Mouse (Mus musculus) CH12.LX (cell line): ENCODE measurements around the gene Gm37240.

ENCODE experiments used
- MAZ ChIP-seq: IDR thresholded peaks from 2 replicates; pipeline ENCODE4 v1.6.1; 2012; ENCODE audit warnings: low read depth, mild to moderate bottlenecking, inconsistent platforms, low read length, improper control_type of control experiment, moderate library complexity
- NELFE ChIP-seq: IDR thresholded peaks from 2 replicates; pipeline ENCODE4 v1.6.1; 2011; ENCODE audit warnings: low read depth, low read length, improper control_type of control experiment
- SMC3 ChIP-seq: IDR thresholded peaks from 2 replicates; pipeline ENCODE4 v1.6.1; 2011; ENCODE audit warnings: low read depth, low read length, improper control_type of control experiment

- TF ChIP-seq NELFE = no peak
- no peak for TF ChIP-seq MAZ
- TF ChIP-seq SMC3 = no peak
Observed at GRCm38 (mm10) chr3:85564603-85565002, 322.7 kb downstream of the Gm37240 start.
